Mouse (Mus musculus) liver, embryonic 11.5 days (tissue): Measurements from ENCODE around the gene Rftn1. TPM values are rescaled to one million over a fixed set of nuclear protein-coding genes. Genes with fewer than 3 reads are reported as not detected.

Experiments
- ATAC-seq: fragments of 200-750 bp; cut with Nextera tagmentation; replicated peaks from 2 replicates; pipeline ENCODE4 v1.8.0; 2017; ENCODE audit warnings: moderate number of reproducible peaks, mild to moderate bottlenecking, moderate TSS enrichment, moderate library complexity; ENCODE audit not compliant: low FRiP score
- DNase-seq: peaks from one replicate; pipeline ENCODE4 v3.0.0-alpha.2; 2017; ENCODE audit warnings: low spot score
- H3K27ac ChIP-seq: fragments of 300-500 bp; sonication (generic); 2 replicates; pipeline ENCODE4 v1.5.1; 2014; ENCODE audit warnings: mild to moderate bottlenecking, low read depth, low read length, control low read depth
- H3K27me3 ChIP-seq: fragments of 300-500 bp; sonication (generic); replicated peaks from 2 replicates; pipeline ENCODE4 v1.6.1; 2014; ENCODE audit warnings: low read length, mixed read lengths; ENCODE audit not compliant: control insufficient read depth, insufficient read depth
- H3K36me3 ChIP-seq: fragments of 300-500 bp; sonication (generic); 2 replicates; pipeline ENCODE4 v1.6.1; 2014; ENCODE audit warnings: mild to moderate bottlenecking, low read length, moderate library complexity, mixed read lengths; ENCODE audit not compliant: control insufficient read depth, insufficient read depth
- H3K4me1 ChIP-seq: fragments of 300-500 bp; sonication (generic); replicated peaks from 2 replicates; pipeline ENCODE4 v1.6.1; 2014; ENCODE audit warnings: low read length, mixed read lengths; ENCODE audit not compliant: control insufficient read depth, insufficient read depth
- H3K4me2 ChIP-seq: fragments of 300-500 bp; sonication (generic); 2 replicates; pipeline ENCODE4 v1.6.1; 2014; ENCODE audit warnings: mild to moderate bottlenecking, control low read depth, moderate library complexity
- H3K4me3 ChIP-seq: fragments of 300-500 bp; sonication (generic); 2 replicates; pipeline ENCODE4 v1.5.1; 2014; ENCODE audit warnings: low read depth, low read length, control low read depth
- H3K9ac ChIP-seq: fragments of 300-500 bp; sonication (generic); 2 replicates; pipeline ENCODE4 v1.6.1; 2014; ENCODE audit warnings: low read depth, low read length, control low read depth
- H3K9me3 ChIP-seq: fragments of 300-500 bp; sonication (generic); 2 replicates; pipeline ENCODE4 v1.6.1; 2016; ENCODE audit warnings: low read length, inconsistent platforms, mixed read lengths; ENCODE audit not compliant: control insufficient read depth
- WGBS: fragments of 180-500 bp; shearing (Covaris S2); extraction: QIAGEN DNeasy Blood & Tissue Kit; methylation state at CpG from one replicate; pipeline ENCODE4 v1.1.7; 2014; 5-methylcytosine and 5-hydroxymethylcytosine counted together
- polyA plus RNA-seq: library from polyadenylated mRNA; unstranded; fragments of >200 nt; fragmentation: Nextera tagmentation; extraction: Ambion mirVana; gene quantifications from 2 replicates; pipeline ENCODE4 v1.2.1, GENCODE M21; 2014

Rftn1 gene
- polyA plus RNA-seq, 1 experiment from 2014 or later = 12.8 TPM

- no peak overlapping the region for H3K27ac ChIP-seq
- DNase-seq (no peak), ATAC-seq (no peak)
- H3K27me3 ChIP-seq = no peaks in the 10 kb centered on the region
- peaks cover 3% of the 10 kb centered on the region; the same call in 1 of the 2 replicates for H3K4me1 ChIP-seq
- WGBS = 85% methylated on average over 4 of the region's 4 CpGs
- H3K4me2 ChIP-seq = no peak overlapping the region
- H3K9ac ChIP-seq = no peak overlapping the region
- no peaks in the 10 kb centered on the region for H3K9me3 ChIP-seq
- 0 out of 2 replicates have a peak, but pooled peaks cover 3% of the 10 kb centered on the region for H3K36me3 ChIP-seq
- H3K4me3 ChIP-seq = no peak overlapping the region
These were observed 153.1 kb downstream of the Rftn1 start for GRCm38 (mm10) chr17:50037416-50037815.

- Histone ChIP-seq H3K36me3 (0 out of 2 replicates have a peak, but pooled peaks cover 3% of the 10 kb centered on the region), H3K4me1 (peaks cover 9% of the 10 kb centered on the region), H3K9me3 (no peaks in the 10 kb centered on the region), H3K4me3 (no peak overlapping the region), H3K27me3 (no peaks in the 10 kb centered on the region), H3K27ac (no peak overlapping the region), H3K9ac (no peak overlapping the region), H3K4me2 (no peak overlapping the region)
- no peak for DNase-seq
- ATAC-seq = no peak
- WGBS = 85% methylated on average over 14 of the region's 14 CpGs
These were observed 153.6 kb downstream of the Rftn1 start for GRCm38 (mm10) chr17:50036751-50037385.

- Histone ChIP-seq H3K36me3 (0 out of 2 replicates have a peak, but pooled peaks cover 3% of the 10 kb centered on the region), H3K9me3 (no peaks in the 10 kb centered on the region), H3K4me1 (peaks cover 16% of the 10 kb centered on the region), H3K27me3 (no peaks in the 10 kb centered on the region), H3K9ac (no peak overlapping the region), H3K4me3 (no peak overlapping the region), H3K4me2 (no peak overlapping the region), H3K27ac (no peak overlapping the region)
- DNase-seq (no peak), ATAC-seq (no peak)
- WGBS = 68% methylated on average over 6 of the region's 6 CpGs
These were observed 156.8 kb downstream of the Rftn1 start for GRCm38 (mm10) chr17:50033698-50034097.

- Histone ChIP-seq H3K4me1 (peaks cover 16% of the 10 kb centered on the region), H3K9me3 (no peaks in the 10 kb centered on the region), H3K36me3 (0 out of 2 replicates have a peak, but pooled peaks cover 3% of the 10 kb centered on the region), H3K4me3 (no peak overlapping the region), H3K27ac (peak overlapping the region; percentile 47), H3K9ac (no peak overlapping the region), H3K4me2 (no peak overlapping the region), H3K27me3 (no peaks in the 10 kb centered on the region)
- DNase-seq = no peak
- WGBS = 74% methylated on average over 13 of the region's 13 CpGs
- ATAC-seq = peak; percentile 60; the same call in 1 of the 2 replicates
These were observed 158.7 kb downstream of the Rftn1 start for GRCm38 (mm10) chr17:50031548-50032491.

- 46% methylated on average over 1 of the region's 1 CpGs for WGBS
- Histone ChIP-seq H3K9me3 (no peaks in the 10 kb centered on the region), H3K27me3 (no peaks in the 10 kb centered on the region), H3K9ac (peak overlapping the region; percentile 34; the same call in 1 of the 2 replicates), H3K4me3 (no peak overlapping the region), H3K4me1 (peaks cover 11% of the 10 kb centered on the region), H3K4me2 (no peak overlapping the region), H3K27ac (peak overlapping the region; percentile 82), H3K36me3 (no peaks in the 10 kb centered on the region)
- no peak; the same call in 1 of the 2 replicates for ATAC-seq
- no peak for DNase-seq
These were observed 164.8 kb downstream of the Rftn1 start for GRCm38 (mm10) chr17:50025651-50026050.

GRCm38 (mm10) chr17:50025173-50025626 lies 165.3 kb downstream of the Rftn1 start:
- H3K9me3 ChIP-seq = no peaks in the 10 kb centered on the region
- 25% methylated on average over 4 of the region's 4 CpGs for WGBS
- peak overlapping the region; percentile 10; the same call in 1 of the 2 replicates for H3K4me2 ChIP-seq
- peak overlapping the region; percentile 82 for H3K27ac ChIP-seq
- H3K27me3 ChIP-seq = no peaks in the 10 kb centered on the region
- DNase-seq (peak; percentile 47), ATAC-seq (peak; percentile 42)
- H3K9ac ChIP-seq = peak overlapping the region; percentile 34; the same call in 1 of the 2 replicates
- no peak overlapping the region for H3K4me3 ChIP-seq
- no peaks in the 10 kb centered on the region for H3K36me3 ChIP-seq
- peaks cover 13% of the 10 kb centered on the region for H3K4me1 ChIP-seq

GRCm38 (mm10) chr17:50021400-50021799 lies 169.1 kb downstream of the Rftn1 start:
- H3K9me3 ChIP-seq = no peaks in the 10 kb centered on the region
- 62% methylated on average over 4 of the region's 4 CpGs for WGBS
- no peak for DNase-seq
- no peak overlapping the region for H3K4me3 ChIP-seq
- no peak overlapping the region for H3K27ac ChIP-seq
- no peak overlapping the region for H3K9ac ChIP-seq
- no peaks in the 10 kb centered on the region for H3K36me3 ChIP-seq
- ATAC-seq = no peak
- no peak overlapping the region for H3K4me2 ChIP-seq
- no peaks in the 10 kb centered on the region for H3K27me3 ChIP-seq
- peaks cover 32% of the 10 kb centered on the region for H3K4me1 ChIP-seq

GRCm38 (mm10) chr17:50020211-50021001 lies 170.1 kb downstream of the Rftn1 start:
- DNase-seq (peak; percentile 41), ATAC-seq (peak; percentile 90)
- Histone ChIP-seq H3K4me1 (peaks cover 27% of the 10 kb centered on the region), H3K4me3 (no peak overlapping the region), H3K4me2 (peak overlapping the region; percentile 49), H3K9me3 (no peaks in the 10 kb centered on the region), H3K27me3 (no peaks in the 10 kb centered on the region), H3K9ac (peak overlapping the region; percentile 53), H3K27ac (peak overlapping the region; percentile 95), H3K36me3 (no peaks in the 10 kb centered on the region)
- 49% methylated on average over 16 of the region's 16 CpGs for WGBS
